Mouse (Mus musculus) c-Kit-positive CD71-positive TER-119-positive erythroid progenitor cells, embryonic 14.5 days (primary cell): ENCODE data around the gene Commd9.

Source experiments
- DNase-seq: peaks from one replicate; pipeline ENCODE4 v3.0.0-alpha.2; 2013; ENCODE audit warnings: low spot score

Gene Commd9

DNA sequence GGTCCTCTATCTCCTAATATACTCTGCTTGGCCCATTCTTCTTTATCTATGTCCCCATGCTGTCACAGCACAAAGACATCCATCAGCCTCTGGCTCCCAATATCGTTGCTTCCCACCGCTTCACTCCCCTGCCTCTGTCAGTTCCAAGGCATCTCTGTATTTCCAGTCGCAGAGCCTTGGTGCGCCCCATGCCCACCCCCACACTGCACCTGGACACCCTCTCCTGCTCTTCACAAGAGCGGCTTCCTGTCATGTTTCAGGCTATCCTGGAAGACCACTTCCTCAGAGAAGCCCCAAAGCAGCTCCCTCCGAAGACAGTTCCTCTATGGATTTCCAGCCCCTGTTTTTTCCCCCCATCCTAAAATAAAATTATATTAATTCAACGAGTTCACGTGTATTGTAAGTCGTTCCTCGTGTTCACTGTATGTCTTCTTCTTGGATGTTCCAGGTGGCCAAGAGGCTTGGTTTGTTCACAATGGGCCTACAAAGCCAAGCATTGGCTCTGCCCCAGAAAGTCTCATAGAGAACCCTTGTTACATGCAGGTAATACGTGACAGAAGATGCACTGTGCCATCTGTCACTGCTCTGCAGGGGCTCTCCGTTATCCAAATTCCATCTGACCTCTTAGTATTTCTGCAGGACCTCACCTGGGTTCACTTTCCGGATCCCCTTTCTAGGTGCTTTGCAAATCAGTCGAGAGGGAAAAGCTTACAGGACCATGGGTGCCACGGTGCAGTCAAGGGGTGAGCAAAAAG, 23.5 kb downstream of the Commd9 start:
- DNase-seq = no peak

DNA sequence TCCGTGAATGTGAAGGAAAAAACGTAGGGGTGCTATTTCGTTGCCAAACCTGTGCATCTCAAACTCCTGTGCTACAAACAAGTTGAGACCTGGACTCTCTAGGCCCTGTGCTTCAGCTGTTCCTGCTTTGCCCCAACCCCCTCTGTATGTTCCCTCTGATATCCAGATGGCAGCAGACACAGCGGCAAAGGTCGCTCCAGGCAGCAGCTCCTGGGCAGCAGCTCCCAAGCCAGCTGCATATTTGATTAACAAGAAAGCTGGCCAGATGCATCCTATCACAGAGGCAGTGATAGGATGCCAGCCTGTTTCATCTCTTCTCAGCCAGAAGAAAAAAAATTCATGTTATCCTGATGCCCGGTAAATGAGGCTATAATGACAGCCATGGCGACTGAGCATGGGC, 32.5 kb downstream of the Commd9 start:
- DNase-seq = no peak

DNA sequence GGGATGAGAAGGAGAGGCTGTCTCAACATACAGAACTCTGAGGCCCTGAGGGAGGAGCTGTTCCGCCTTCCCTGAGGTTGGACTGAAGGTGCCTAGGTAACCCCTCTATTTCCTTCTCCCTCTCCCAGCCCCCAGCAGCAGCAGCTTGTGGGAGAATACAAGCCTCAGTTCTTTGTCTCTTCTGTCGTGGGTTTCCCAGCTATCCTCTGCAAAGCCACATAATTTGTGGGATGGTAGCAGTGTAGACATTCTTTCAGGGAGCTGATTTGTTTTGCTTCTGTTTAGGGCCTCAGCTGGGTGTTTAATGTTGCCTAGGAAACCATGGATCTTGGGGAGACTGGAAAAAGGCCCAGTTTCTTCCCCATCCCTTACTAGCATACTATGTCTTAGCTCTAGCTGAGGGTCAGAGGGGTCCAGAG, 34.1 kb downstream of the Commd9 start:
- no peak for DNase-seq

DNA sequence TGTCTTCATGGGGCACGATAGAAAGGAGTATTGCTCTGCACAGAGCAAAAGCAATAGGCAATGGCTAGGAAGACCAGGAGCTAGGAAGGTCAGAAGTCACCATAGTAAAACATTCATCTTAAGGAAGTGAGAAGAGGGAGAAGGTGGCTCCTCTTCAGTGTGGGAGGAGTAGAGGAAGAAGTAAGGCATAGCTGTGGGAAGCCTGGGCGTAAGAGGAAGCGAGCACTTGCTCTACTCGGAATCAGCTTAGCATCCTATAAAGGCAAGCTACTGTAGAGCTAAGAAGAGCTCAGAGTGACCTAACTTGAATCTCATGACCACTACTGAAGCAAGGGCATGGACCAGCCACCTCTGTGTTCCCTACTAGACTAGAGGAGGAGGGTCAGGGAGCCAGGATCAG, 36.3 kb downstream of the Commd9 start:
- DNase-seq = no peak

DNA sequence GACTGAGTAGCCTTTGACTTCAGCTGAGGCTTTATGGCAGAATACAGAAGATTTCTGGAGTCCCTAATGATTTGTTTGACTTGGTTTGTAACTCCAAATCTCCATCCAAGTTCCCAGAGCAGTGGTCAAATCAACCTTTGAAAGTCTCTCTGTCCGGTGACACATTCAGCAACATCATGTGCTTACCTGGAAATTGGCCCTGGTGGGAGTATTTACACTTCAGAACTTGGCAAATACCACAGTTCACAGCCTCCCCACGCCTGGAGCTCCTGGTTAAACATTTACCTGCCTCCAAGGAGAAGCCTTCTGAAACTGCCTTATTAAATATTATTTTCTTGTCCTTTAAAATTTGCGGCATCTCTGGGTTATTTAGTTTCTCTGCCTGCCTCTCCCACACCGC, 37.1 kb downstream of the Commd9 start:
- DNase-seq = no peak

DNA sequence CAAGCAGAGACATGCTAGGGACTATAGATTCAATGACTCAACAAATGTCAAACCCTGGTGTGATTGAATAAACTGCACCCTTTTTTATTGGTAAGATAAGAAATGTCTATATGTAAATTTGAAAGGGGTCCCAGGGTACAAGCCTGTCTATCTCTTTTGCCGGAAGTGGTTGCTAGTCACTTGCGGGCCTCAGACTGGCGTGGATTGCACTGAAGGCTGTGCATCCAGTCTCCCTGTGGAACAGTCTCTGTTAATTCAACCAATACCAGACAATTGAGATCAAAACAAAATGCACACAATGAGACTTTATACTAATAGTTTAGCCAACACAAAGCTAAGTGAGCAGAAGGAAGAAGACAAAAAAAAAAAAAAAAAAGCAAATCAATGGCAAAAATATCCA, 39.1 kb downstream of the Commd9 start:
- no peak for DNase-seq

DNA sequence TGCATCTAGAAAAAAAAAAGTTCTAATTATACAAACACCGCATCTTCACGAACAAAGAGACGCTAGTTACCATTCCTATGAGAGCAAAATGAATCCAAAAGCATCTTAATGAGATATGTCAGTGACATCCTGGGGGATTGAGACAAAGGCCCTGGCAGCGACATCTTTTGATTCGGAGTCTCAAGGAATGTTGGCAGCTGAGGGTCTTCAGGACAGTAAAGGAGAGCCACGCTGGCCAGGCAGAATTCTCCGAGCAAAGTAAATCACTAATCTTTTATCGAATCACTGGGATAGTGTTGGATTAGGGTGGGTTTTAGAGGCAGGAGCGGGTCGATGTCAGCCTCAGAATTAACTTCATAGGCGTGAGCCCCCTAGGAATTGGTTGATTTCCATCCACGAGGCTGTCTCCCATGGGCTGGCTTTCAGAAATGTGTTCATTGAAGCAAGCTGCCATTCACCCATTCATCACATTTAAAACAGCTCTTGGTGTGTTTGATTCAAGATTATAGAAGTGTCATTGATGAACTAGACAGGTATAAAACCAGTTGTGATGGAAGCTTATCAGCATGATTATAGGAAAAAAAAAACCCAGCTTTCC, 39.6 kb downstream of the Commd9 start:
- no peak for DNase-seq

DNA sequence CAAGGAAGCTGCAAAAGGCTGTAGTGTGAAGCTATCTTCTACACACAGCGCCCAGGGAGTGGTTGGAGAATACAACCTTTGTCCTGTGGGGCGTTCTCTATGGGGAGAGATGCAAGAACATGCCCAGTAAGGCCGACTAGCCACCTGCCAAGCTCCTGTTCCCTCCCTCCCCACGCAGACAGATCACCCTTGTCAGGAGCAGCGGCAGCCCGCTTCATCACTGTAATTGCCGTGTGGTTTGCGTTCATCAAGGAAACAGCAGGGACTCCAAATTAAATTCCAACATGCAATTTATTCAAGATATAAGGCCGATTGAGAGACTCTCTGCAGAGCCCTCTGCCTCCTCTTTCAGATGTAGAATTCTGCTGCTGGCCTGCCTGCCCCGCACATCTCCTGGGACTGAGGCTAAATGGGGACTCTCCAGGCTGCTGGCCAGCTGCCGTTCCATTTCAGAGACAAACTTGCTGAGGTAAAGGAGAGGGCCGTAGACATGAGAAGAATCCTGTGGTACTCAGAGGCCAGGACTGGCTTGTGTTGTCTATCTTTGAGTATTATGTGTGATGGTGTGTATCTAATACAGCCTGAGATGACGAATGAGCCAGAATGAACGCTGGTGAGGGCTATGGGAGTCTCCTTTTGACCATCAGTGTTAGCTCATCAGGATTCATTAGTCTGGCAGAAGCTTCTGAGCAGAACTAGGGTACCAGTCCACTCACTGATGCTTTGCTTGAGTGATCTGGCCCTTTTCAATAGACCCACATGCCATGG, 46.3 kb downstream of the Commd9 start:
- no peak for DNase-seq

DNA sequence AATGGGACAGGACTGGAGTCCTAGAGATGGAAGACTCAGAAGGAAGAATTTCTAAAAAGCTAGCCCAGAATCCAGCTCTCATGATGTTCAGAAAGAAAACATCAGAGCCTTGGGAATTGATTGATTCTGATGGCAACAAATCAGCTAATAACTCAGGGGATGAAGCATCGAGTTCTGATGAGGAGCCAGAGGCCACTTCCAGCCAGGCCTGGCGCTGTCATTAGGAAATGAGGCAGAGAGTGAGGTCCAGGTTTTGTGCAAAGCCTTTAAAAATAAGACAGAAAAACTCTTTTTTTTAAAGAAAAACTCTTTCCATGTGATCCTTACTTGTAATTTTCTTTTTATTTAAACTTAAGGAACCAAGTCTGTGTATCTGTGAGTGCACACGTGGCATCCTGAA, 47.3 kb downstream of the Commd9 start:
- no peak for DNase-seq

DNA sequence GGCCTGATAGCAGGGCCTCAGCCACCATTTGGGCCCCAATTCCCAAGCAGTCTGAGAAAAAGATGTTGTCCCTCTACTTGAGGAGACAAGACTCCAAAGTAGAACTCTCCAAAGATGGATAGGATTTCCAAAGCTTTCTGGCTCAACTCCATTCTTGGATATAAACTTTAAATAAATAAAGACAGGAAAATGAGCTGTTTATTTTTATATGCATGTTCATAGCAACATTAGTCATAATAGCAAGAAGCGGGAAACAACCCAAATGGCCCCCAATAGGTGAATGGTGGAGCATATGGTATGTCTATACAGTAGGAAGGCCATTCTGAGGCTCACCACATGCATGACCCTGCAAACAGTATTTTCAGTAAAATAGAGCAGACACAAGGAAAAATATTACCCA, 49.0 kb downstream of the Commd9 start:
- no peak for DNase-seq

DNA sequence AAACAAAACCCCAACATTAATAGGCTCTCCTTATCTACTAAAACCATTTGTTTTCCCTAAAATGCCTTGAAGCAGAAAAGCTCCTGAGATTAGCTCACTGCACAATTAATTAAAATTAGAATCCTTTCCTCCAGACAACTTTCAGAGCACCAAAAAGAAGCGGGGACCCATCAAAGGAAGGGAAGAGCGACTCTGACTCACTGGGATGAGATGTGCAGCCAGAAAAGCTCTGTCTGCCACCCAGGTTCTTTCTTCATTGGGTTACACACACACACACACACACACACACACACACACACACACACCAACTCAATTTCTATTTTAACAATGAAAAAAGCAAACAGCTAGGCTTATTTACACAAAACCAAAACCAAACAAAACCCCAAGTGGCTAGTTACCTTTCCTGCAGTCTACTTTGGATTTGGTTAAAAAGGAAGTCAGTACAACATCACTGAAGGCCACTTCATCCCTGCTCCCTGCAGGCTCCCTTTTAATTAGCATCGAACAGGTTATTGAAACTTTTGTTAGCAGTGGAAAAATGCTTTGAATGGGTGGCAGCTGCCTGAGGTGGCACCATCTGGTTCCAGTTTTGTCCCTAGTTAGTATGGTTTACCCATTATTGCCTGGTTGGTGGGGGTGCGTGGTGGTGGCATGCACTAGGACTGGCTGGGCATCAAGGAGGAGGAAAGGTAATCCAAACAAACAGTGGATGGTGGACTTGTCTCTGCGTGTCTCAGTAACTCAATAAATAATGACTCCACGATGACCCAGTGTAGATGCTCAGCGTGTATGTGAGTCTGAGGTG, 64.9 kb downstream of the Commd9 start:
- DNase-seq = no peak
